Mouse (Mus musculus): Measurements from ENCODE around the gene Tmem163. TPM values are rescaled to one million over a fixed set of nuclear protein-coding genes. Genes with fewer than 3 reads are reported as not detected.

Tmem163 gene
- polyA plus RNA-seq, 1 experiment from 2014 or later: 8.7 TPM

- H3K9me3 ChIP-seq: no peaks in the 10 kb centered on the region
- ATAC-seq (ENCODE audit: insufficient number of reproducible peaks, insufficient read depth, low FRiP score, low TSS enrichment): no peak
- no peaks in the 10 kb centered on the region for H3K36me3 ChIP-seq
- no peaks in the 10 kb centered on the region for H3K27me3 ChIP-seq
- no peak overlapping the region for H3K9ac ChIP-seq
- H3K4me1 ChIP-seq: no peaks in the 10 kb centered on the region
- no peak overlapping the region for H3K27ac ChIP-seq
- WGBS: 86% methylated on average over 6 of the region's 6 CpGs
- H3K4me2 ChIP-seq (replicated peaks): no peak overlapping the region
- no peak overlapping the region for H3K4me3 ChIP-seq
Measured at GRCm38 (mm10) chr1:127512709-127513108, 166.6 kb downstream of the Tmem163 start.

- WGBS: 83% methylated on average over 6 of the region's 6 CpGs
- ATAC-seq (ENCODE audit: insufficient number of reproducible peaks, insufficient read depth, low FRiP score, low TSS enrichment): no peak
- Histone ChIP-seq H3K4me2 (replicated peaks) (no peak overlapping the region), H3K36me3 (no peaks in the 10 kb centered on the region), H3K9me3 (no peaks in the 10 kb centered on the region), H3K4me1 (no peaks in the 10 kb centered on the region), H3K27me3 (no peaks in the 10 kb centered on the region), H3K4me3 (no peak overlapping the region), H3K27ac (no peak overlapping the region), H3K9ac (no peak overlapping the region)
Measured at GRCm38 (mm10) chr1:127511362-127511761, 168.0 kb downstream of the Tmem163 start.

GRCm38 (mm10) chr1:127508921-127509320, 170.4 kb downstream of the Tmem163 start:
- H3K4me3 ChIP-seq: no peak overlapping the region
- H3K4me2 ChIP-seq (replicated peaks): no peak overlapping the region
- H3K4me1 ChIP-seq: no peaks in the 10 kb centered on the region
- H3K27ac ChIP-seq: no peak overlapping the region
- no peaks in the 10 kb centered on the region for H3K36me3 ChIP-seq
- 89% methylated on average over 8 of the region's 8 CpGs for WGBS
- H3K9ac ChIP-seq: no peak overlapping the region
- H3K9me3 ChIP-seq: no peaks in the 10 kb centered on the region
- H3K27me3 ChIP-seq: no peaks in the 10 kb centered on the region
- no peak for ATAC-seq (ENCODE audit: insufficient number of reproducible peaks, insufficient read depth, low FRiP score, low TSS enrichment)

- WGBS: 80% methylated on average over 16 of the region's 16 CpGs
- Histone ChIP-seq H3K4me2 (replicated peaks) (no peak overlapping the region), H3K4me1 (no peaks in the 10 kb centered on the region), H3K9ac (no peak overlapping the region), H3K27ac (no peak overlapping the region), H3K9me3 (no peaks in the 10 kb centered on the region), H3K36me3 (no peaks in the 10 kb centered on the region), H3K27me3 (no peaks in the 10 kb centered on the region), H3K4me3 (no peak overlapping the region)
- ATAC-seq (ENCODE audit: insufficient number of reproducible peaks, insufficient read depth, low FRiP score, low TSS enrichment): no peak
Measured at GRCm38 (mm10) chr1:127508067-127508739, 171.1 kb downstream of the Tmem163 start.

GRCm38 (mm10) chr1:127507042-127507650, 172.2 kb downstream of the Tmem163 start:
- Histone ChIP-seq H3K4me1 (no peaks in the 10 kb centered on the region), H3K9me3 (no peaks in the 10 kb centered on the region), H3K27ac (no peak overlapping the region), H3K4me3 (no peak overlapping the region), H3K9ac (no peak overlapping the region), H3K27me3 (no peaks in the 10 kb centered on the region), H3K36me3 (no peaks in the 10 kb centered on the region), H3K4me2 (replicated peaks) (no peak overlapping the region)
- no peak for ATAC-seq (ENCODE audit: insufficient number of reproducible peaks, insufficient read depth, low FRiP score, low TSS enrichment)
- WGBS: 73% methylated on average over 10 of the region's 10 CpGs

- no peak overlapping the region for H3K9ac ChIP-seq
- WGBS: 75% methylated on average over 17 of the region's 17 CpGs
- no peaks in the 10 kb centered on the region for H3K4me1 ChIP-seq
- ATAC-seq (ENCODE audit: insufficient number of reproducible peaks, insufficient read depth, low FRiP score, low TSS enrichment): no peak
- H3K27ac ChIP-seq: no peak overlapping the region
- H3K36me3 ChIP-seq: no peaks in the 10 kb centered on the region
- no peaks in the 10 kb centered on the region for H3K27me3 ChIP-seq
- no peak overlapping the region for H3K4me3 ChIP-seq
- H3K4me2 ChIP-seq (replicated peaks): no peak overlapping the region
- no peaks in the 10 kb centered on the region for H3K9me3 ChIP-seq
Measured at GRCm38 (mm10) chr1:127500701-127501100, 178.6 kb downstream of the Tmem163 start.

GRCm38 (mm10) chr1:127500219-127500618, 179.1 kb downstream of the Tmem163 start:
- no peaks in the 10 kb centered on the region for H3K36me3 ChIP-seq
- no peak overlapping the region for H3K9ac ChIP-seq
- H3K27ac ChIP-seq: no peak overlapping the region
- H3K4me2 ChIP-seq (replicated peaks): no peak overlapping the region
- H3K4me3 ChIP-seq: no peak overlapping the region
- no peaks in the 10 kb centered on the region for H3K27me3 ChIP-seq
- WGBS: 7% methylated on average over 8 of the region's 8 CpGs
- no peaks in the 10 kb centered on the region for H3K9me3 ChIP-seq
- ATAC-seq (ENCODE audit: insufficient number of reproducible peaks, insufficient read depth, low FRiP score, low TSS enrichment): no peak
- no peaks in the 10 kb centered on the region for H3K4me1 ChIP-seq

GRCm38 (mm10) chr1:127498746-127499145, 180.6 kb downstream of the Tmem163 start:
- H3K36me3 ChIP-seq: no peaks in the 10 kb centered on the region
- WGBS: 53% methylated on average over 9 of the region's 9 CpGs
- H3K4me1 ChIP-seq: no peaks in the 10 kb centered on the region
- no peak overlapping the region for H3K9ac ChIP-seq
- ATAC-seq (ENCODE audit: insufficient number of reproducible peaks, insufficient read depth, low FRiP score, low TSS enrichment): no peak
- no peaks in the 10 kb centered on the region for H3K9me3 ChIP-seq
- no peak overlapping the region for H3K4me3 ChIP-seq
- H3K4me2 ChIP-seq (replicated peaks): no peak overlapping the region
- no peaks in the 10 kb centered on the region for H3K27me3 ChIP-seq
- H3K27ac ChIP-seq: no peak overlapping the region

GRCm38 (mm10) chr1:127496737-127497543, 182.4 kb downstream of the Tmem163 start:
- no peak overlapping the region for H3K9ac ChIP-seq
- H3K9me3 ChIP-seq: no peaks in the 10 kb centered on the region
- H3K36me3 ChIP-seq: no peaks in the 10 kb centered on the region
- no peaks in the 10 kb centered on the region for H3K27me3 ChIP-seq
- ATAC-seq (ENCODE audit: insufficient number of reproducible peaks, insufficient read depth, low FRiP score, low TSS enrichment): no peak
- H3K4me1 ChIP-seq: no peaks in the 10 kb centered on the region
- no peak overlapping the region for H3K4me2 ChIP-seq (replicated peaks)
- H3K4me3 ChIP-seq: no peak overlapping the region
- H3K27ac ChIP-seq: no peak overlapping the region
- 33% methylated on average over 9 of the region's 9 CpGs for WGBS

GRCm38 (mm10) chr1:127487161-127487560, 192.2 kb downstream of the Tmem163 start:
- 76% methylated on average over 4 of the region's 4 CpGs for WGBS
- no peak overlapping the region for H3K27ac ChIP-seq
- no peak for ATAC-seq (ENCODE audit: insufficient number of reproducible peaks, insufficient read depth, low FRiP score, low TSS enrichment)
- H3K9me3 ChIP-seq: no peaks in the 10 kb centered on the region
- H3K36me3 ChIP-seq: 0 out of 2 replicates have a peak, but pooled peaks cover 9% of the 10 kb centered on the region
- H3K4me3 ChIP-seq: no peak overlapping the region
- no peak overlapping the region for H3K9ac ChIP-seq
- no peaks in the 10 kb centered on the region for H3K4me1 ChIP-seq
- no peaks in the 10 kb centered on the region for H3K27me3 ChIP-seq
- no peak overlapping the region for H3K4me2 ChIP-seq (replicated peaks)

- ATAC-seq (ENCODE audit: insufficient number of reproducible peaks, insufficient read depth, low FRiP score, low TSS enrichment): no peak
- Histone ChIP-seq H3K27ac (no peak overlapping the region), H3K4me3 (no peak overlapping the region), H3K36me3 (0 out of 2 replicates have a peak, but pooled peaks cover 10% of the 10 kb centered on the region), H3K27me3 (no peaks in the 10 kb centered on the region), H3K9ac (no peak overlapping the region), H3K9me3 (no peaks in the 10 kb centered on the region), H3K4me1 (no peaks in the 10 kb centered on the region), H3K4me2 (replicated peaks) (no peak overlapping the region)
- 42% methylated on average over 7 of the region's 7 CpGs for WGBS
Measured at GRCm38 (mm10) chr1:127484826-127485225, 194.5 kb downstream of the Tmem163 start.

- WGBS: 95% methylated on average over 8 of the region's 8 CpGs
- H3K27ac ChIP-seq: no peak overlapping the region
Measured at GRCm38 (mm10) chr1:127484188-127484587, 195.2 kb downstream of the Tmem163 start.

More at GRCm38 (mm10) chr1:127484188-127484587, 195.2 kb downstream of the Tmem163 start:
- ATAC-seq (ENCODE audit: insufficient number of reproducible peaks, insufficient read depth, low FRiP score, low TSS enrichment): no peak
- H3K4me3 ChIP-seq: no peak overlapping the region
- H3K27me3 ChIP-seq: no peaks in the 10 kb centered on the region
- H3K9me3 ChIP-seq: no peaks in the 10 kb centered on the region
- H3K36me3 ChIP-seq: 0 out of 2 replicates have a peak, but pooled peaks cover 10% of the 10 kb centered on the region
- no peak overlapping the region for H3K4me2 ChIP-seq (replicated peaks)
- no peaks in the 10 kb centered on the region for H3K4me1 ChIP-seq
- no peak overlapping the region for H3K9ac ChIP-seq

All from embryonic facial prominence, embryonic 12.5 days (tissue).